Mouse (Mus musculus) ZHBTc4 (cell line): Measurements from ENCODE around the gene Psmc5.

ENCODE experiments used
- DNase-seq: peaks from one replicate; pipeline ENCODE4 v3.0.0-alpha.2; 2011; ENCODE audit warnings: low read depth, low spot score

Gene Psmc5

GRCm38 (mm10) chr11:106268326-106269059, 12.5 kb downstream of the Psmc5 start:
- no peak for DNase-seq

GRCm38 (mm10) chr11:106269060-106269431, 13.1 kb downstream of the Psmc5 start:
- DNase-seq, result peak; percentile 60

- DNase-seq, result no peak
Measured at GRCm38 (mm10) chr11:106271131-106271793, 15.3 kb downstream of the Psmc5 start.

GRCm38 (mm10) chr11:106271794-106272643, 16.1 kb downstream of the Psmc5 start:
- DNase-seq, result peak; percentile 32

- peak; percentile 100 for DNase-seq
Measured at GRCm38 (mm10) chr11:106272644-106273310, 16.8 kb downstream of the Psmc5 start, which contains the start of gene Smarcd2. TSS of gene Smarcd2 (minus strand) at chr11:106272972.

GRCm38 (mm10) chr11:106273311-106273684, 17.3 kb downstream of the Psmc5 start:
- no peak for DNase-seq

- no peak for DNase-seq
Measured at GRCm38 (mm10) chr11:106273811-106274210, 17.9 kb downstream of the Psmc5 start.

- DNase-seq, result no peak
Measured at GRCm38 (mm10) chr11:106274374-106274773, 18.4 kb downstream of the Psmc5 start.

GRCm38 (mm10) chr11:106274971-106275411, 19.0 kb downstream of the Psmc5 start:
- DNase-seq, result peak; percentile 69

GRCm38 (mm10) chr11:106276454-106276853, 20.5 kb downstream of the Psmc5 start, which contains the start of gene Tcam1:
TSS of gene Tcam1 (plus strand) at chr11:106276672.
- peak; percentile 97 for DNase-seq

- no peak for DNase-seq
Measured at GRCm38 (mm10) chr11:106282452-106282851, 26.5 kb downstream of the Psmc5 start.

- no peak for DNase-seq
Measured at GRCm38 (mm10) chr11:106283371-106283770, 27.4 kb downstream of the Psmc5 start.

- no peak for DNase-seq
Measured at GRCm38 (mm10) chr11:106284126-106284525, 28.2 kb downstream of the Psmc5 start.

- DNase-seq, result no peak
Measured at GRCm38 (mm10) chr11:106286206-106286605, 30.3 kb downstream of the Psmc5 start.

GRCm38 (mm10) chr11:106286987-106287386, 31.0 kb downstream of the Psmc5 start:
- DNase-seq, result no peak

- no peak for DNase-seq
Measured at GRCm38 (mm10) chr11:106289369-106289768, 33.4 kb downstream of the Psmc5 start.

GRCm38 (mm10) chr11:106290376-106290775, 34.4 kb downstream of the Psmc5 start:
- no peak for DNase-seq

- DNase-seq, result no peak
Measured at GRCm38 (mm10) chr11:106291861-106292260, 35.9 kb downstream of the Psmc5 start.

- DNase-seq, result no peak
Measured at GRCm38 (mm10) chr11:106301765-106302164, 45.8 kb downstream of the Psmc5 start, which contains the start of gene Gh. TSS of gene Gh (minus strand) at chr11:106301865.

- DNase-seq, result peak; percentile 89
Measured at GRCm38 (mm10) chr11:106302634-106303033, 46.7 kb downstream of the Psmc5 start.

- no peak for DNase-seq
Measured at GRCm38 (mm10) chr11:106305348-106306064, 49.6 kb downstream of the Psmc5 start.
